ENCODE assay signal across 9 mouse cellular contexts in genomic region chr12:59129038-59129437, GRCm38 (mm10). TPM values are rescaled to one million over a fixed set of nuclear protein-coding genes. Genes with fewer than 3 reads are reported as not detected.
DNase-seq lines count a peak whose midpoint lies in the region; ATAC-seq and TF ChIP-seq lines count a peak whose summit lies in the region.
"Had no signal": no experiment of that assay in that cellular context is flagged by ENCODE, and none has a peak within 500 bp of the region (broad histone marks: within the 10 kb centered on the region; RNA-seq: fewer than 3 reads in every experiment).

No protein-coding gene starts in this region.

- H3K36me3 ChIP-seq in thymus, adult 2 months (ENCODE audit: control insufficient read depth, insufficient read depth, low read length): no peaks in the 10 kb centered on the region

- H3K27me3 ChIP-seq in thymus, adult 2 months (ENCODE audit: control insufficient read depth, insufficient read depth, low read length): no peaks in the 10 kb centered on the region
- H3K27me3 ChIP-seq: CH12.LX had no signal

- DNase-seq in adrenal gland, postnatal 14 days: peak; percentile 20
- no peak for DNase-seq in adrenal gland, postnatal 4 days (ENCODE audit: low spot score in 2 of 2)
- peak; percentile 46 for DNase-seq in thymus, postnatal 0 days (ENCODE audit: low spot score)
- DNase-seq in thymus, adult 2 months: no peak
- peak; percentile 46 for DNase-seq in kidney, postnatal 14 days
- DNase-seq in retina, embryonic 14.5 days (ENCODE audit: low spot score): peak; percentile 42
- DNase-seq in layer of hippocampus, adult 9-11 months: no peak

- H3K27ac ChIP-seq in thymus, adult 2 months (ENCODE audit: control insufficient read depth, insufficient read depth, low read length): no peak overlapping the region

- ATAC-seq in megakaryocyte progenitor cell, adult 5-6 weeks (replicated peaks; ENCODE audit: poor library complexity): no peak

- TF ChIP-seq POLR2A in thymus, adult 2 months (IDR thresholded peaks at IDR 0.05; ENCODE audit: control insufficient read depth, extremely low read depth, insufficient read depth, low read length, poor library complexity): no peak

- 58% methylated on average over 7 of the region's 7 CpGs for WGBS in thymus, adult 2 months

- no peak overlapping the region for H3K4me3 ChIP-seq in thymus, adult 2 months (ENCODE audit: control insufficient read depth, insufficient read depth, low read length)

- peaks cover 13% of the 10 kb centered on the region for H3K4me1 ChIP-seq in thymus, adult 2 months (replicated peaks; ENCODE audit: control insufficient read depth, insufficient read depth, low read length)

- TF ChIP-seq CTCF in thymus, adult 2 months (IDR thresholded peaks at IDR 0.05; ENCODE audit: borderline replicate concordance, control insufficient read depth, extremely low read depth, insufficient read depth, low read length, poor library complexity): no peak

RNA-seq across cellular contexts. Expression of gene Mia2, which starts 33.4 kb away (rescaled TPM):
- total RNA-seq in adrenal gland, postnatal 14 days (2021): 87.4 and 106 TPM in 2 replicates
- 10 to 100 TPM; 72.0 to 78.0 TPM for total RNA-seq in adrenal gland, postnatal 4 days (2021)
- 181 and 195 TPM in 2 replicates for polyA plus RNA-seq in thymus, postnatal 0 days (2015; fragmentation: Nextera tagmentation; extraction: Ambion mirVana)
- 67.8 and 68.0 TPM in 2 replicates for polyA plus RNA-seq in thymus, adult 2 months (2012; rRNA removed)
- total RNA-seq in megakaryocyte progenitor cell, adult 5-6 weeks (2015): 123 and 138 TPM in 2 replicates
- total RNA-seq in megakaryocyte progenitor cell, adult 5-6 weeks (2017): 120 and 162 TPM in 2 replicates

Comparison
In these comparisons a context has a peak if more than half of its experiments do, and no peak if none do; other contexts are left out.
1. DNase-seq: peak in adrenal gland, postnatal 14 days (single experiment), thymus, postnatal 0 days (single experiment), kidney, postnatal 14 days (single experiment) and retina, embryonic 14.5 days (single experiment); none in adrenal gland, postnatal 4 days (0 of 2), thymus, adult 2 months (single experiment) and layer of hippocampus, adult 9-11 months (single experiment).